Comparison of ENCODE assay signal across 8 mouse cellular contexts in the genomic region with DNA sequence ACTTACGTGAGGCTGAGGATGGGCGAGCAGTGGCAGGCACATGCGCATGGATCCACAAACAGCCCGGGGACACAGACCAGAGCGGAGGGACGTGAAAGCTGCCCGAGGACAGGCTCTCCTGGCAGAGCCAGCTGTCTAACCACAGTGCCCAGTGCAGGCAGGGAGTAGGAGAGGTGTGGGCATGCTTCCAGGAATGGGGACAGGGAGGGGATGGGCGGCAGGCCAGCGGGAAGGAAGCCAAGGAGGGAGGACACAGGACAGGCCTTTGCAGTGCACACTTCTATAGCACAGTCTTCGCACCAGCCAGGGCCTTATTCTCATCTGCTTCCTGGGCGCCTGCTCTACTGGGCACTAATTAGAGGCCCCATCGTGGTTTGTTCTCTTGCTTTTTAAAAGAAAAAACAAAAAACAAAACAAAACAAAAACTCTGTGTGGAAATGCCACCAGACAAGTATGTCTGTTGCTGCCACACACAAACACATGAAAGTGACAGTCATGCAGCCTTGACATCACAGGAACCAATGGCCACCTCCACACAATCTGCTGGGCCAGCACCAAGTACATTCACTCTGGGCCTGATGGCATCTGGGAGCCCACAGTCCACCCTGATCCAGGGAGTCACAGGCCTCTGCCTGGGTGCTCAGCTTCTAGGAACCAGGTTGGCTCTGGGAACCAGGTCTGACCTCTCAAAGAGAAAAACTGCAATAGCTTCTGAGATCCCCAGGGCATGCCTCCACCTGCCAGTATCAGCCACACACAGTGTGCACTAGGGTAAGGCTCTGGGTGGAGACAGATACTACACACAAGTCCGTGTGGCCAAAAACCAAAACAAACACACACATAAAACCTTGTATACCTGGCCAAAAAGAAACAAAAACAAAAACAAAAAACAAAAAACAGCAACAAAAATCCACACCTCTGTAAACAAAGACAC. TPM values are rescaled to one million over a fixed set of nuclear protein-coding genes. Genes with fewer than 3 reads are reported as not detected.
DNase-seq lines count a peak whose midpoint lies in the region; ATAC-seq and TF ChIP-seq lines count a peak whose summit lies in the region.

No protein-coding gene starts in this region.

- peak; percentile 40 for DNase-seq in retina, postnatal 1 day
- no peak for DNase-seq in retina, embryonic 14.5 days (ENCODE audit: low spot score)
- DNase-seq in cerebellum, postnatal 36 days, result peak; percentile 80 to 86
- DNase-seq in layer of hippocampus, postnatal 10 days (ENCODE audit: low spot score in 2 of 2), result peak; percentile 91 to 93
- peak; percentile 93 for DNase-seq in midbrain, postnatal 0 days (ENCODE audit: low spot score)
- no peak for DNase-seq in thymus, postnatal 4 days

- H3K4me3 ChIP-seq in heart, embryonic 13.5 days, result no peak overlapping the region
- H3K4me3 ChIP-seq in midbrain, postnatal 0 days (ENCODE audit: low read depth, low read length), result no peak overlapping the region
- no peak overlapping the region for H3K4me3 ChIP-seq in intestine, postnatal 0 days (ENCODE audit: low read depth, low read length)

- peaks cover 5% of the 10 kb centered on the region for H3K4me1 ChIP-seq in heart, embryonic 13.5 days
- H3K4me1 ChIP-seq in midbrain, postnatal 0 days (ENCODE audit: insufficient read depth, low read length), result no peaks in the 10 kb centered on the region
- no peaks in the 10 kb centered on the region for H3K4me1 ChIP-seq in intestine, postnatal 0 days (replicated peaks; ENCODE audit: control insufficient read depth, insufficient read depth, low read length)

- H3K27ac ChIP-seq in heart, embryonic 13.5 days (replicated peaks), result peak overlapping the region; percentile 30; the same call in 1 of the 2 replicates
- H3K27ac ChIP-seq in midbrain, postnatal 0 days (ENCODE audit: low read depth, low read length), result no peak overlapping the region
- no peak overlapping the region for H3K27ac ChIP-seq in intestine, postnatal 0 days (ENCODE audit: low read depth, low read length)

- H3K9me3 ChIP-seq in heart, embryonic 13.5 days, result no peaks in the 10 kb centered on the region
- no peaks in the 10 kb centered on the region for H3K9me3 ChIP-seq in midbrain, postnatal 0 days (ENCODE audit: low read length)
- no peaks in the 10 kb centered on the region for H3K9me3 ChIP-seq in intestine, postnatal 0 days (ENCODE audit: control insufficient read depth)

- H3K36me3 ChIP-seq in heart, embryonic 13.5 days, result peaks cover 100% of the 10 kb centered on the region
- peaks cover 75% of the 10 kb centered on the region for H3K36me3 ChIP-seq in midbrain, postnatal 0 days (ENCODE audit: insufficient read depth, low read length)
- peaks cover 95% of the 10 kb centered on the region for H3K36me3 ChIP-seq in intestine, postnatal 0 days (ENCODE audit: control insufficient read depth, insufficient read depth)

- ATAC-seq in heart, embryonic 13.5 days (ENCODE audit: extremely low read depth, insufficient number of reproducible peaks, low FRiP score, low TSS enrichment), result peak; percentile 48; the same call in 1 of the 2 replicates
- ATAC-seq in midbrain, postnatal 0 days (ENCODE audit: low FRiP score), result peak; percentile 76
- no peak for ATAC-seq in intestine, postnatal 0 days

- WGBS in heart, embryonic 13.5 days, result 80% methylated on average over 13 of the region's 13 CpGs
- WGBS in midbrain, postnatal 0 days, result 79% methylated on average over 13 of the region's 13 CpGs
- 90% methylated on average over 13 of the region's 13 CpGs for WGBS in intestine, postnatal 0 days

- no peak overlapping the region for H3K9ac ChIP-seq in heart, embryonic 13.5 days
- no peak overlapping the region; the same call in 1 of the 2 replicates for H3K9ac ChIP-seq in midbrain, postnatal 0 days (replicated peaks; ENCODE audit: low read length, poor library complexity, severe bottlenecking)
- H3K9ac ChIP-seq in intestine, postnatal 0 days (ENCODE audit: low read depth, low read length), result no peak overlapping the region

- H3K27me3 ChIP-seq in heart, embryonic 13.5 days (replicated peaks), result no peaks in the 10 kb centered on the region
- H3K27me3 ChIP-seq in midbrain, postnatal 0 days (ENCODE audit: insufficient read depth, low read length), result no peaks in the 10 kb centered on the region
- no peaks in the 10 kb centered on the region for H3K27me3 ChIP-seq in intestine, postnatal 0 days (replicated peaks; ENCODE audit: control insufficient read depth, insufficient read depth, low read length)

- no peak for TF ChIP-seq CTCF in midbrain, postnatal 0 days (IDR thresholded peaks at IDR 0.05)
- no peak for TF ChIP-seq CTCF in intestine, postnatal 0 days (IDR thresholded peaks at IDR 0.05; ENCODE audit: low read depth)

- H3K4me2 ChIP-seq in heart, embryonic 13.5 days, result no peak overlapping the region
- no peak overlapping the region for H3K4me2 ChIP-seq in midbrain, postnatal 0 days (ENCODE audit: low read depth, low read length, poor library complexity, severe bottlenecking)
- H3K4me2 ChIP-seq in intestine, postnatal 0 days (replicated peaks; ENCODE audit: low read depth), result no peak overlapping the region

RNA-seq across cellular contexts. Expression of a gene that starts 20.9 kb away (rescaled TPM):
- 118 and 126 TPM in 2 replicates for polyA plus RNA-seq in heart, embryonic 13.5 days (2015; fragmentation: Nextera tagmentation; extraction: Ambion mirVana)
- 100 to 1,000 TPM; 151 to 164 TPM for total RNA-seq in layer of hippocampus, postnatal 10 days (2021)
- total RNA-seq in midbrain, postnatal 0 days (2014; rRNA removed), result 131 and 150 TPM in 2 replicates
- 162 and 165 TPM in 2 replicates for polyA plus RNA-seq in midbrain, postnatal 0 days (2015; fragmentation: Nextera tagmentation; extraction: Ambion mirVana)
- 123 and 146 TPM in 2 replicates for polyA plus RNA-seq in intestine, postnatal 0 days (2015; fragmentation: Nextera tagmentation; extraction: Ambion mirVana)

Comparison
In these comparisons a context has a peak if more than half of its experiments do, and no peak if none do; other contexts are left out.
1. DNase-seq: peak in retina, postnatal 1 day (single experiment), cerebellum, postnatal 36 days (2 of 2), layer of hippocampus, postnatal 10 days (2 of 2) and midbrain, postnatal 0 days (single experiment); none in retina, embryonic 14.5 days (single experiment) and thymus, postnatal 4 days (single experiment).